Mouse (Mus musculus) testis, postnatal 14 days (tissue): ENCODE data around the gene Rps26.

Source experiments
- DNase-seq: peaks from one replicate; pipeline ENCODE4 v3.0.0; 2021; ENCODE audit warnings: low spot score

Rps26 gene

GRCm38 (mm10) chr10:128626311-128627310 is at the start of gene Rps26:
TSS of gene Rps26 (minus strand) at chr10:128626747.
- DNase-seq: peak; percentile 96

- DNase-seq: no peak
Measured at GRCm38 (mm10) chr10:128674469-128675008, 48.0 kb upstream of the Rps26 start.

GRCm38 (mm10) chr10:128673763-128674468 is 47.4 kb upstream of the Rps26 start, which contains the start of gene Suox:
TSS of gene Suox (minus strand) at chr10:128674073.
- peak; percentile 82 for DNase-seq

- no peak for DNase-seq
Measured at GRCm38 (mm10) chr10:128671148-128671547, 44.6 kb upstream of the Rps26 start.

GRCm38 (mm10) chr10:128668790-128669672 is 42.5 kb upstream of the Rps26 start:
- DNase-seq: peak; percentile 84

GRCm38 (mm10) chr10:128665806-128666205 is 39.3 kb upstream of the Rps26 start:
- DNase-seq: no peak

GRCm38 (mm10) chr10:128665307-128665706 is 38.8 kb upstream of the Rps26 start:
- DNase-seq: no peak

- DNase-seq: no peak
Measured at GRCm38 (mm10) chr10:128664808-128665207, 38.3 kb upstream of the Rps26 start.

GRCm38 (mm10) chr10:128663441-128664220 is 37.1 kb upstream of the Rps26 start:
- DNase-seq: no peak

GRCm38 (mm10) chr10:128662465-128662864 is 35.9 kb upstream of the Rps26 start:
- no peak for DNase-seq

- DNase-seq: no peak
Measured at GRCm38 (mm10) chr10:128659490-128659889, 32.9 kb upstream of the Rps26 start.

- DNase-seq: no peak
Measured at GRCm38 (mm10) chr10:128657844-128658243, 31.3 kb upstream of the Rps26 start.

GRCm38 (mm10) chr10:128656731-128657130 is 30.2 kb upstream of the Rps26 start:
- no peak for DNase-seq

- no peak for DNase-seq
Measured at GRCm38 (mm10) chr10:128655254-128655653, 28.7 kb upstream of the Rps26 start.

GRCm38 (mm10) chr10:128653866-128654265 is 27.3 kb upstream of the Rps26 start:
- DNase-seq: no peak

- no peak for DNase-seq
Measured at GRCm38 (mm10) chr10:128646139-128647089, 19.9 kb upstream of the Rps26 start.

- DNase-seq: no peak
Measured at GRCm38 (mm10) chr10:128645111-128646011, 18.8 kb upstream of the Rps26 start, which contains the start of gene Ikzf4. TSS of gene Ikzf4 (minus strand) at chr10:128645991.

GRCm38 (mm10) chr10:128642749-128643148 is 16.2 kb upstream of the Rps26 start:
- DNase-seq: no peak
